Mouse (Mus musculus) embryonic facial prominence, embryonic 11.5 days (tissue): ENCODE data around the gene Coq10a. TPM values are rescaled to one million over a fixed set of nuclear protein-coding genes. Genes with fewer than 3 reads are reported as not detected.

ENCODE experiments used
- ATAC-seq: fragments of 200-750 bp; cut with Nextera tagmentation; replicated peaks from 2 replicates; pipeline ENCODE4 v1.8.0; 2017; ENCODE audit warnings: low read depth; ENCODE audit not compliant: insufficient number of reproducible peaks, low FRiP score, low TSS enrichment
- DNase-seq: peaks from one replicate; pipeline ENCODE4 v3.0.0-alpha.2; 2015; ENCODE audit warnings: low spot score
- H3K27ac ChIP-seq: fragments of 300-500 bp; sonication (generic); replicated peaks from 2 replicates; pipeline ENCODE4 v1.5.1; 2014; ENCODE audit warnings: mild to moderate bottlenecking, low read depth, low read length, control low read depth
- H3K27me3 ChIP-seq: fragments of 300-500 bp; sonication (generic); 2 replicates; pipeline ENCODE4 v1.6.1; 2014; ENCODE audit warnings: mild to moderate bottlenecking, low read length, moderate library complexity, mixed read lengths; ENCODE audit not compliant: control insufficient read depth, insufficient read depth
- H3K36me3 ChIP-seq: fragments of 300-500 bp; sonication (generic); replicated peaks from 2 replicates; pipeline ENCODE4 v1.6.1; 2014; ENCODE audit warnings: low read depth, mild to moderate bottlenecking, low read length, moderate library complexity, mixed read lengths; ENCODE audit not compliant: control insufficient read depth, insufficient read depth
- H3K4me1 ChIP-seq: fragments of 300-500 bp; sonication (generic); 2 replicates; pipeline ENCODE4 v1.6.1; 2014; ENCODE audit warnings: low read length, mixed read lengths; ENCODE audit not compliant: control insufficient read depth, insufficient read depth
- H3K4me2 ChIP-seq: fragments of 300-500 bp; sonication (generic); 2 replicates; pipeline ENCODE4 v1.6.1; 2014; ENCODE audit warnings: low read depth, mild to moderate bottlenecking, control low read depth, low read length, moderate library complexity
- H3K4me3 ChIP-seq: fragments of 300-500 bp; sonication (generic); 2 replicates; pipeline ENCODE4 v1.5.1; 2014; ENCODE audit warnings: low read depth, low read length, control low read depth
- H3K9ac ChIP-seq: fragments of 300-500 bp; sonication (generic); replicated peaks from 2 replicates; pipeline ENCODE4 v1.6.1; 2014; ENCODE audit warnings: mild to moderate bottlenecking, control low read depth, low read length
- H3K9me3 ChIP-seq: fragments of 300-500 bp; sonication (generic); replicated peaks from 2 replicates; pipeline ENCODE4 v1.6.1; 2016; ENCODE audit warnings: mild to moderate bottlenecking, low read length, inconsistent platforms, mixed read lengths; ENCODE audit not compliant: control insufficient read depth
- WGBS: fragments of 180-500 bp; shearing (Covaris S2); extraction: QIAGEN DNeasy Blood & Tissue Kit; methylation state at CpG from one replicate; pipeline ENCODE4 v1.1.7; 2014; 5-methylcytosine and 5-hydroxymethylcytosine counted together
- polyA plus RNA-seq: library from polyadenylated mRNA; unstranded; fragments of >200 nt; fragmentation: Nextera tagmentation; extraction: Ambion mirVana; gene quantifications from 2 replicates; pipeline ENCODE4 v1.2.1, GENCODE M21; 2014

The Coq10a gene
- polyA plus RNA-seq, 1 experiment from 2014 or later = 13.2 TPM

GRCm38 (mm10) chr10:128362568-128362967 is 6.2 kb downstream of the Coq10a start:
- Histone ChIP-seq H3K4me2 (no peak overlapping the region), H3K36me3 (peaks cover 13% of the 10 kb centered on the region), H3K4me1 (no peaks in the 10 kb centered on the region), H3K4me3 (no peak overlapping the region), H3K27ac (no peak overlapping the region), H3K9me3 (no peaks in the 10 kb centered on the region), H3K27me3 (no peaks in the 10 kb centered on the region), H3K9ac (no peak overlapping the region)
- 53% methylated on average over 3 of the region's 3 CpGs for WGBS
- ATAC-seq = no peak
- DNase-seq = peak; percentile 81

- Histone ChIP-seq H3K27ac (no peak overlapping the region), H3K27me3 (no peaks in the 10 kb centered on the region), H3K4me1 (no peaks in the 10 kb centered on the region), H3K4me3 (no peak overlapping the region), H3K36me3 (peaks cover 13% of the 10 kb centered on the region), H3K4me2 (no peak overlapping the region), H3K9me3 (no peaks in the 10 kb centered on the region), H3K9ac (no peak overlapping the region)
- ATAC-seq (no peak), DNase-seq (no peak)
- 95% methylated on average over 6 of the region's 6 CpGs for WGBS
These were observed 7.0 kb downstream of the Coq10a start for GRCm38 (mm10) chr10:128361836-128362235.

- 92% methylated on average over 6 of the region's 6 CpGs for WGBS
- DNase-seq (no peak), ATAC-seq (no peak)
- H3K27ac ChIP-seq = no peak overlapping the region
- H3K27me3 ChIP-seq = no peaks in the 10 kb centered on the region
- H3K4me3 ChIP-seq = no peak overlapping the region
- H3K36me3 ChIP-seq = peaks cover 14% of the 10 kb centered on the region
- H3K4me1 ChIP-seq = no peaks in the 10 kb centered on the region
- no peaks in the 10 kb centered on the region for H3K9me3 ChIP-seq
- no peak overlapping the region for H3K9ac ChIP-seq
- no peak overlapping the region for H3K4me2 ChIP-seq
These were observed 9.6 kb downstream of the Coq10a start for GRCm38 (mm10) chr10:128359226-128359625.

- no peak overlapping the region for H3K4me2 ChIP-seq
- H3K36me3 ChIP-seq = peaks cover 13% of the 10 kb centered on the region
- no peaks in the 10 kb centered on the region for H3K4me1 ChIP-seq
- ATAC-seq (no peak), DNase-seq (peak; percentile 73)
- no peaks in the 10 kb centered on the region for H3K27me3 ChIP-seq
- H3K9me3 ChIP-seq = no peaks in the 10 kb centered on the region
- WGBS = 58% methylated on average over 2 of the region's 2 CpGs
- no peak overlapping the region for H3K9ac ChIP-seq
- H3K27ac ChIP-seq = no peak overlapping the region
- no peak overlapping the region for H3K4me3 ChIP-seq
These were observed 10.0 kb downstream of the Coq10a start for GRCm38 (mm10) chr10:128358796-128359195.

- ATAC-seq (no peak), DNase-seq (no peak)
- 91% methylated on average over 8 of the region's 8 CpGs for WGBS
- Histone ChIP-seq H3K4me2 (no peak overlapping the region), H3K9me3 (no peaks in the 10 kb centered on the region), H3K27me3 (no peaks in the 10 kb centered on the region), H3K4me1 (no peaks in the 10 kb centered on the region), H3K36me3 (peaks cover 12% of the 10 kb centered on the region), H3K27ac (no peak overlapping the region), H3K9ac (no peak overlapping the region), H3K4me3 (no peak overlapping the region)
These were observed 21.3 kb downstream of the Coq10a start for GRCm38 (mm10) chr10:128347541-128347940.

GRCm38 (mm10) chr10:128344568-128345275 is 24.1 kb downstream of the Coq10a start:
- DNase-seq = peak; percentile 25
- ATAC-seq = no peak; the same call in 1 of the 2 replicates
- no peak overlapping the region for H3K9ac ChIP-seq

GRCm38 (mm10) chr10:128343436-128343835 is 25.4 kb downstream of the Coq10a start:
- Histone ChIP-seq H3K27ac (no peak overlapping the region), H3K9ac (no peak overlapping the region), H3K4me1 (no peaks in the 10 kb centered on the region), H3K9me3 (no peaks in the 10 kb centered on the region), H3K4me2 (no peak overlapping the region), H3K27me3 (no peaks in the 10 kb centered on the region), H3K4me3 (no peak overlapping the region), H3K36me3 (no peaks in the 10 kb centered on the region)
- WGBS = 95% methylated on average over 1 of the region's 1 CpGs
- ATAC-seq (no peak), DNase-seq (no peak)

More at GRCm38 (mm10) chr10:128344568-128345275, 24.1 kb downstream of the Coq10a start:
- Histone ChIP-seq H3K36me3 (no peaks in the 10 kb centered on the region), H3K27ac (no peak overlapping the region), H3K9me3 (no peaks in the 10 kb centered on the region), H3K27me3 (no peaks in the 10 kb centered on the region), H3K4me1 (no peaks in the 10 kb centered on the region), H3K4me3 (no peak overlapping the region), H3K4me2 (no peak overlapping the region)
- WGBS = 72% methylated on average over 7 of the region's 7 CpGs

- no peaks in the 10 kb centered on the region for H3K9me3 ChIP-seq
- H3K4me2 ChIP-seq = no peak overlapping the region
- H3K36me3 ChIP-seq = no peaks in the 10 kb centered on the region
- DNase-seq (no peak), ATAC-seq (no peak)
- 78% methylated on average over 2 of the region's 2 CpGs for WGBS
- no peak overlapping the region for H3K9ac ChIP-seq
- H3K27me3 ChIP-seq = no peaks in the 10 kb centered on the region
- H3K4me1 ChIP-seq = no peaks in the 10 kb centered on the region
- no peak overlapping the region for H3K27ac ChIP-seq
- H3K4me3 ChIP-seq = no peak overlapping the region
These were observed 28.5 kb downstream of the Coq10a start for GRCm38 (mm10) chr10:128340257-128340656.
